Mouse (Mus musculus) left cerebral cortex, adult 8-10 months (tissue): Measurements from ENCODE around the gene Rpl4. TPM values are rescaled to one million over a fixed set of nuclear protein-coding genes. Genes with fewer than 3 reads are reported as not detected.
"Not testable (repeated sequence)": the region's sequence is repeated elsewhere in the genome, so short reads cannot be mapped to it uniquely, and the experiment has no call there.

Experiments
- DNase-seq, 2 experiments: peaks; one replicate each; pipeline ENCODE4 v3.0.0; 2022; ENCODE audit warnings: low spot score in 2 of 2
- total RNA-seq, 4 experiments: library from RNA; stranded (reverse); gene quantifications; 2 replicates each; pipeline ENCODE4 v1.2.4; 2022

Gene Rpl4
- total RNA-seq = 100 to 1,000 TPM; 558 to 632 (median 593) TPM

- peak; percentile 50 to 77 for DNase-seq
Measured at GRCm38 (mm10) chr9:64172816-64173665, at the start of gene Rpl4, which contains the start of gene Zwilch. TSS of gene Rpl4 (plus strand) at chr9:64173375. TSS of gene Zwilch (minus strand) at chr9:64173104.

- DNase-seq = not testable (repeated sequence)
Measured at GRCm38 (mm10) chr9:64124846-64125245, 48.3 kb upstream of the Rpl4 start.

GRCm38 (mm10) chr9:64125307-64125706 lies 47.9 kb upstream of the Rpl4 start:
- no peak for DNase-seq

DNA sequence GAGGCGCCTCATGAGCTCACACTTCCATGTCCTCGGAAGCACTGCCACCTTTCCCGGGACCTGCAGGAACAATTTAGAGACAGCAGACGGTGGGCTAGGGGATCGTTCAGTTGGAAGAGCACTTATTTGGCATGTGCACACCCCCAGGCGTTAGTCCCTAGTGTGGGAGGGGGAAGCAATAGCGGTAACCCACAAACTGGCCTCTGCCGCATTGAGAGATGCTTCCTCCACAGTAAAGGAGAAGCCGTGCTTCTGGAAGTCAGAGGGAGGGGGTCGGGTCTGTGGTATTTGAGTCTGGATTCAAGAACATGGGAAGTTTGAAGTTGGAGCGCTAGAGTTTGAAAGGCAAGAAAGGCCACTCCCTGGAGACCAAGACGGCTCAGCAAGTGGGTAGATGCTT lies 47.1 kb upstream of the Rpl4 start:
- no peak for DNase-seq

DNA sequence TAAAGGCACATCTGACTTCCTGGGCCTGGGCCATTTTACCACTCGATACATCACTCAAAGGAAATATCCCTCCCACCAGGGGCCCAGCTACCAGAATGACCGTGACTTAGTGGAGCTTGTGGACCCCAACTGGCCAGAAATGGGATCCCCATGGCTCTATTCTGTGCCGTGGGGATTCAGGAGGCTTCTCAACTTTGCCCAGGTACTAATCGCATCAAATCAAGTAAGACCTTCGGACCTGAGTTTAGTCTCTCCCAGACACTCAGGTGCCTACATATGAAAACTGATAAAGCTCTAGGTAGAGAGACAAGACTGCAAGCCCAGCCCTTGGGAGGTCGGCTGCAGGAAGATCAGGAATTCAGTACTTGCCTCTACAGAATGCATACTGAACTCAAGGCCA lies 41.6 kb upstream of the Rpl4 start:
- no peak for DNase-seq

DNA sequence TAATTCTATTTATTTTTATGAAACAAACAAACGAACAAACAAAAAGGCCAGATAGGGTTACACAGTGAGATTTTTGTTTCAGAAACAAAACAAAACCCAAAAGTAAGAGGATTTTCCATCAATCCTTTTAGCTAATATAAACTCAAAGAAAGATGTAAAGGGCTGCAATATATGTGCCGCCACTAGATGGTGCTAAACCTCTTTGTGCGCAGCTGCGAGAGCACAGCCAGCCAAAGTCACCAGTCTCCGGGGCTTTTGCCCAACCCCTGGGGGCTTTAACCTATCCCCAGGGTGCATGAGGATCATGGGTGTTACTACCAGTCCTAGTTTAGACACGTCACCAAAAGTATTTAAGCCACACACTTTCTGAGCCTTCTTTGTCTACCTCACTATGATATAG lies 34.3 kb upstream of the Rpl4 start:
- peak in 1 of 2 experiments; percentile 40 for DNase-seq

DNA sequence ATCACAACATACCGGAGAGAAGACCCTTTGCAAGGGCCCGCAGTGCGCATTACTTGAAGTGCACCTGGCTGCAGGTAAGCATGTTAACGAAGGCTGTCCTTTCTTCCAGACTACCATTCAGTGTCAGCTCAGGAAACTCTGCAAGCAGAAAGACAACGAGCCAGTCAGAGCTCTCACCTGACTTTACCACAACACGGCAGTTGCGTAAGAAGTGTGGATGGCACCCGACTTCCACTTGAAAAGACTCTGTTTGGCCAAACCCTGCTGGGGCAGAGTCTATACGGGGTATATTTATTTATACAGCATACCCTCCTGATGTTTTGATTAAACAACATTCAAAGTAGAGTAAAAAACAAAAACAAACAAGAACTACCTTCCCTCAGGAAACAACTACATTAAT lies 33.3 kb upstream of the Rpl4 start:
- DNase-seq = no peak

DNA sequence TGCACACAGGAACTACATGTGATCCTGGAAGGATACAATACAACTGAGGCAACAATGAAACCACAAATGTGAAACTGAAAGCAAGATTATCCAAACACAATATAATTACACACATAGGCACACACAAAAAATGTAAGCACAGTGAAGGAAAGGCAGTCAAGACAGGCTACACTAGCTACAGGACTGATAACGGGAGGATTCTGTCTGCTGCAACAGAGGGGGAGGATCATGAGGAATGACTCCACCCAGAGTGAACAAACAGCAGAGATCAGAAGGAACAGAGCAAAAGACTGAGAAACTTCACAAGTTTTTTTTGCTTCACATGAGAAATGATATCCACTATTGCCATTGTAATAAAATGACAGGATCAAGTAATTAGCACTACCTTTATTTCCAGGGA lies 16.5 kb upstream of the Rpl4 start:
- no peak for DNase-seq

DNA sequence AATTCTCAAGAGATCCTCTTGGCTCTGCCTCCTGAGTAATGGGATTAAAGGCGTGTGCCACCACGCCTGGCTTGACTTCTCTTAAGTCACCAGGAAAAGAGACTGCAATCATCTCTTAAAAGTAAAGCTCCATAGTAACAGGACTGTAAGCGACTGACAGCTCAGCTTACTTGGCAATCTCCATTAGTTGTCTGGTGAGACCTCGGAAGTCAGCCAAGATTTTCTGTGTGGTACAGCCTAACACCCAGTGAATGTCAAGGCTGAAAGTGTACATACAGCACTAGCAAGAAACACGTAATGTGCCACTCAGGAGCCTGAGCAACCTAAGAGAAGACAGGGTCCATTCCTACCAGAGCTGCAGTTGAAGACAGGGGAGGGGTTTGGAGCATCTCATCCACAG lies 12.7 kb upstream of the Rpl4 start:
- no peak for DNase-seq

GRCm38 (mm10) chr9:64169967-64170366 lies 3.2 kb upstream of the Rpl4 start:
- DNase-seq = not testable (repeated sequence)

DNA sequence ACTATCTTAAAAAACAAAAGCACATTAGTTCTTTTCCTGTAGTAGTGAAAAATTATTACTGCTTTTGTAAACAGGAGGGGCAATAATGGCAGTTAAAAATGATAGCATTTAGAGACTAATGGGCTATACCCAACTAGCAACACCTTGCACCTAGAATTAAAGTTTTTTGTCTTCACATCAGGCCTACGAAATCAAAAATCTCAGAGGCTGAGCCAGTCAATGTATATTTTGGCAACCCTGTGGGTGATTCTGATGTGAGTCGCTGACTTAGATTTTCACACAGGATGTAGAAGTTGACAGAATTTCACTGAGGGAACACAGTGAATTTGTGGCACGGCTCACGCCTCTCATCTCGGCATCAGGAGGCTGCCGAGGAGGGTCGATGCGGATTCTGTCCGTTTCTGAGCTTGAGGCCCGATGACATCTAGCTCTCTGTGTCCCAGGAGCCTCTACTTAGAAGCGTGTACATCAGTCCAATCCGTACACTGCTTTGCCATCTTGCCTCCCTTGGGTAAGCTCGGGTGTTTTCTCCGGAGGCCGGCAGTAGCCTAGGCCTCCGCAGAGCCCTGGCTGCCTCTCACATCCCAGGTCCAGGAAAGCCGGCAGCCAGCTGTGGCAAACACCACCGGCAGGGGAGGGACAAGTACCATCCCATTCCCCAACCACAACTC lies 895 bp upstream of the Rpl4 start:
- DNase-seq = no peak

DNA sequence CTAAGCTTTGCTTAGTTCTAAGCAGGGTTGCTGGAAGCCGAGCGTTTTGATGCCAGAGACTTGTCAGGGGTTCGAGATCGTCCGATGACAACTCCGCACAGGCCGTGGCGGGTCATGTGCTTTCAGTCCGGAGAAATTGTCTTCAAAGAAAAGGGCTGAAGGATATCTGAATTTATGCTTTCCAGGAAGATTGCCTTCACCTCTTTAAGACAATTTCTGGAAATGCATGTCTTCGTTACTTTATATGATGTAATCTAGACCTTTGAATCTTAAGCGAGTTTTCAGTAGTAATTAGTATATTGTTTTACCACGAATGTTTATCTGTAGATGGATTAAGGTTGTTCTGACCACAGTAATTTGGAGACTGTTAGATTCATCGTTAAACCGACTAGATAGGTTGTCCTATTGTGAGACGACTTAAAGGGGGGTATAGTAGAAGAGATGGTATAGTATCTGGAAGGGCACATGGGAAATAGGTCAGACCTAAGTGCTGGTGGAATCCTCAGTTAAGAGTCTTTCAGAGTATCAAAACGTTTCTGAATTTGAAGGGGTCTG lies 568 bp downstream of the Rpl4 start:
- no peak for DNase-seq

DNA sequence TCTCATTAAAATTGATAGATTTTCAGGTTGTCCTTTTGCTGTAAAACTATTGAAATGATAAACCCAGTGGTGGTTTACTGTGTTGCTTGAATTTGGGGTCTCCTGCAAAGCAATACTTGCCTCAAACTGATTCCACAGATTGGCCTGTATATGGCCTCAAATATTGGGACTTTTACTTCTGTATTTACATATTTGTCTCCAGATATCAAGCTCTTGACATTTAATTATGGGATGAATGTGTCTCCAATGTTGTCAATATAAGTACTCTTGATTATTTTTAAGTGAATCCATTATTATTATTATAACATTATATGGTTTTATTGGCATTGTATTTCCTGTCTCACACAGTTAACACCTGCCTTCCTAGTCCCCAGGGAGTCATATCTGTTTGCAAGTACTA lies 1.2 kb downstream of the Rpl4 start:
- DNase-seq = no peak

DNA sequence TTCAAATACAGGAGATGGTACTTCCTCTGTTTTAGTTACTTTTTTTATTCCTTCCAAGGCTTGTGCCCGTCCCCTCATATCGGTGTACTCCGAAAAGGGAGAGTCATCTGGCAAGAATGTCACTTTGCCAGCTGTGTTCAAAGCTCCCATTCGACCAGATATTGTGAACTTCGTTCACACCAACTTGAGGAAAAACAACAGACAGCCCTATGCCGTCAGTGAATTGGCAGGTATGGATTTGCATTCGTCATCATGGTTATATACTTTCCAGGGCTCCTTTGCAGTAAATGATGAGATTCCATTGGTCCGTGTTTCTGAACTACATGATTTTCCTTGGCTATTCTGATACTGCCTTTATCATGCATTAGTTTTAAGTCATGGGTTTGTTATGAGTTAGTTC lies 1.6 kb downstream of the Rpl4 start:
- no peak for DNase-seq

DNA sequence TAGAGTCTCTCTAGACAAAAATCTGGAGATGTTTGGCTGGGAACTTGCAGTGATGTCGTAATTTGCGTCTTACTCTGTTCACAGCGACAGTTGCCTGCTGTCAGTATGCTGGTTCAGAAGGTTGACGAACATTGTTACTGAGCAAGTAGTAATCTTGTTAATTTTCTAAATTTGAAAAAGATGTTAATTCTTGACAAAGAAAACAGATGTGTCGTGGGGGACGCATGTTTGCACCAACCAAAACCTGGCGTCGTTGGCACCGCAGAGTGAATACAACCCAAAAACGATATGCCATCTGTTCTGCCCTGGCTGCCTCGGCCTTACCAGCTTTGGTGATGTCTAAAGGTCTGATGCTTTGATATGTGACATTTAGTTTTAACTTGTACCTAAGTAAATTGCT lies 2.2 kb downstream of the Rpl4 start:
- no peak for DNase-seq

- no peak for DNase-seq
Measured at GRCm38 (mm10) chr9:64178610-64178973, 5.4 kb downstream of the Rpl4 start.

DNA sequence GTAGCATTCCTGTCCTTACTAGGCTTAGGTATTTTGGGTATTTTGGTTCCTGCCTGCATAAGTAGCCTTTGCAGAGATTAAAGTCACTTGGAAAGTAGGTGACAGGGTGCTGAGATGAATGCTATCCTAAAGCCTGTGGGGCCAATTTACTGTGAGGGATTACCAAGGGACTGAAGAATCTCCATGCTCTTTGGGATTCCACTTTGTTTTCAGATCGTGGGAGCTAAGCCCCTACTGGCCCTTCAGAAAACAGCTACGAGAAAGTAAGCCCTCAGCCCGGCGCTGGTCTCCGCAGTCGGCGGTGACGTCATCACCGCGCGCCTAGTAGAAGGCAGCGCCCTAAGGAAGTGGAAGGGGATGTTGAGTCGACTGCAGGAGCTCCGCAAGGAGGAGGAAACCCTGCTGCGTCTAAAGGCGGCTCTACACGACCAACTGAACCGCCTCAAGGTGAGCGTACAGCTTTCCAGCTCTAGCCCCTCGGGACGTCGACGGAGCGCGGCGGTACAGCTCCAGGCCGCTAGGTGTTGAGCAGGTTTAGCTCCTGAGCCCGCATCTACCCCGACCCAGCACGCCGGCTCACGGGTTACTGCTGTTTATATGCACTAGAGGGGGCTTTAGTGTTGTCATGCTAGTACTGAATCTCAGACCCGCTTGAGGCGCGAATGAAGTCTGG lies 5.9 kb downstream of the Rpl4 start, which contains the start of gene Snapc5:
Snapc5 (plus strand) TSS at position 301 of the 673 bp plus-strand sequence.
- DNase-seq = peak; percentile 86 to 89

- DNase-seq = not testable (repeated sequence)
Measured at GRCm38 (mm10) chr9:64183295-64183694, 10.1 kb downstream of the Rpl4 start.

- DNase-seq = no peak
Measured at GRCm38 (mm10) chr9:64184166-64184840, 11.1 kb downstream of the Rpl4 start.

- DNase-seq = no peak
Measured at GRCm38 (mm10) chr9:64193879-64194278, 20.7 kb downstream of the Rpl4 start.

DNA sequence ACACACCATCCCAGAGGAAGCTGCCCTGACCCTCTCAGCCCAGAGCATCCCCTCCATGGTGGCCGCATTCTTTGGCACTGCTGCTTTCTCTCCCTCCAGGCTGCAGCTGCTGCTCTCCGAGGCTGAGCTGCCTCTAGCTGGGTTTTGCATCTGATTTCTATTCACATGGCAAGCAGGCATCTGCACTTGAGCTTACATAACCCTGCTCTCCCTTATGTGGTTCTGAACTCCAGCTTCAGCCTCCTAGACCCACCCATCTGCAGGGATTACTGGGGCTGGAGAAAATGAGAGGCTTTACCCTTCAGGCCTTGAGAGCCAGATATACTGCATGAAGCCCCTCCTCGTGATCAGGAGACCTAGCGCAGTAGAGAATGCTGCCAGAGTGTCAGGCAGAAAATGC lies 22.4 kb downstream of the Rpl4 start:
- DNase-seq = peak; percentile 59 to 80
